Mouse (Mus musculus) MEL (cell line): ENCODE results near the gene Pidd1.

ENCODE experiments used
- BHLHE40 ChIP-seq: IDR thresholded peaks from 2 replicates; pipeline ENCODE4 v1.6.1; 2012; ENCODE audit warnings: low read depth, mild to moderate bottlenecking, inconsistent platforms, low read length, improper control_type of control experiment, borderline replicate concordance
- CHD1 ChIP-seq: IDR thresholded peaks from 2 replicates; pipeline ENCODE4 v1.6.1; 2012; ENCODE audit warnings: low read depth, mild to moderate bottlenecking, inconsistent platforms, low read length, improper control_type of control experiment
- CTCF ChIP-seq, 3 experiments: IDR thresholded peaks in 2 of 3; conservative IDR thresholded peaks in 1 of 3; 2 replicates each; pipeline ENCODE4 v1.5.1; 2011 to 2012; ENCODE audit warnings: low read length in 3 of 3, low read depth in 2 of 3, mild to moderate bottlenecking in 2 of 3, improper control_type of control experiment in 1 of 3, inconsistent platforms in 1 of 3, mixed read lengths in 1 of 3, moderate library complexity in 1 of 3; ENCODE audit not compliant: control insufficient read depth in 1 of 3, insufficient read depth in 1 of 3, poor library complexity in 1 of 3, severe bottlenecking in 1 of 3
- EP300 ChIP-seq, 2 experiments: IDR thresholded peaks; 2 replicates each; pipeline ENCODE4 v1.6.1; 2011; ENCODE audit warnings: improper control_type of control experiment in 2 of 2, low read length in 2 of 2, low read depth in 1 of 2, mild to moderate bottlenecking in 1 of 2
- ETS1 ChIP-seq: IDR thresholded peaks from 2 replicates; pipeline ENCODE4 v1.6.1; 2012; ENCODE audit warnings: low read depth, mild to moderate bottlenecking, inconsistent platforms, low read length, improper control_type of control experiment, moderate library complexity
- GABPA ChIP-seq: IDR thresholded peaks from 2 replicates; pipeline ENCODE4 v1.6.1; 2012; ENCODE audit warnings: low read depth, mild to moderate bottlenecking, inconsistent platforms, low read length, improper control_type of control experiment, moderate library complexity
- JUND ChIP-seq: IDR thresholded peaks from 2 replicates; pipeline ENCODE4 v1.6.1; 2011; ENCODE audit warnings: low read depth, mild to moderate bottlenecking, improper control_type of control experiment, low read length
- POLR2A ChIP-seq, 2 experiments: IDR thresholded peaks; 2 replicates each; pipeline ENCODE4 v1.6.1; 2011 to 2012; ENCODE audit warnings: low read length in 2 of 2, mild to moderate bottlenecking in 2 of 2, control low read depth in 1 of 2, improper control_type of control experiment in 1 of 2, low read depth in 1 of 2, moderate library complexity in 1 of 2; ENCODE audit not compliant: control insufficient read depth in 1 of 2, insufficient read depth in 1 of 2, poor library complexity in 1 of 2
- POLR2AphosphoS5 ChIP-seq: IDR thresholded peaks from 2 replicates; pipeline ENCODE4 v1.6.1; 2012; ENCODE audit warnings: low read depth, borderline replicate concordance, mild to moderate bottlenecking, inconsistent platforms, low read length, moderate library complexity, mixed read lengths
- SIN3A ChIP-seq: IDR thresholded peaks from 2 replicates; pipeline ENCODE4 v1.6.1; 2012; ENCODE audit warnings: low read length, improper control_type of control experiment, inconsistent platforms
- USF1 ChIP-seq: IDR thresholded peaks from 2 replicates; pipeline ENCODE4 v1.6.1; 2014; ENCODE audit warnings: low read depth, mild to moderate bottlenecking, inconsistent platforms, low read length, improper control_type of control experiment, moderate library complexity
- ZNF384 ChIP-seq: IDR thresholded peaks from 2 replicates; pipeline ENCODE4 v1.6.1; 2012; ENCODE audit warnings: low read depth, mild to moderate bottlenecking, inconsistent platforms, low read length, improper control_type of control experiment

- no peak for TF ChIP-seq USF1
- TF ChIP-seq GABPA = no peak
- TF ChIP-seq ZNF384 = no peak
- no peak for TF ChIP-seq CTCF (IDR thresholded peaks at IDR 0.05 in 2 of 3, conservative IDR thresholded peaks at IDR 0.05 in 1 of 3; ENCODE audit: control insufficient read depth in 1 of 3, insufficient read depth in 1 of 3, low read depth in 2 of 3, low read length in 3 of 3, poor library complexity in 1 of 3, severe bottlenecking in 1 of 3)
- no peak for TF ChIP-seq CHD1
- TF ChIP-seq POLR2A (IDR thresholded peaks at IDR 0.05; ENCODE audit: control insufficient read depth in 1 of 2, insufficient read depth in 1 of 2, low read depth in 1 of 2, low read length in 2 of 2, poor library complexity in 1 of 2) = no peak
- TF ChIP-seq EP300 (IDR thresholded peaks at IDR 0.05; ENCODE audit: low read depth in 1 of 2, low read length in 2 of 2) = no peak
- no peak for TF ChIP-seq SIN3A
- TF ChIP-seq POLR2AphosphoS5 = no peak
- no peak for TF ChIP-seq ETS1
- TF ChIP-seq BHLHE40 = no peak
- TF ChIP-seq JUND = no peak
Observed at GRCm38 (mm10) chr7:141453636-141454035, 9.8 kb upstream of the Pidd1 start.
